ENCODE assay signal across 26 mouse cellular contexts in the genomic region with DNA sequence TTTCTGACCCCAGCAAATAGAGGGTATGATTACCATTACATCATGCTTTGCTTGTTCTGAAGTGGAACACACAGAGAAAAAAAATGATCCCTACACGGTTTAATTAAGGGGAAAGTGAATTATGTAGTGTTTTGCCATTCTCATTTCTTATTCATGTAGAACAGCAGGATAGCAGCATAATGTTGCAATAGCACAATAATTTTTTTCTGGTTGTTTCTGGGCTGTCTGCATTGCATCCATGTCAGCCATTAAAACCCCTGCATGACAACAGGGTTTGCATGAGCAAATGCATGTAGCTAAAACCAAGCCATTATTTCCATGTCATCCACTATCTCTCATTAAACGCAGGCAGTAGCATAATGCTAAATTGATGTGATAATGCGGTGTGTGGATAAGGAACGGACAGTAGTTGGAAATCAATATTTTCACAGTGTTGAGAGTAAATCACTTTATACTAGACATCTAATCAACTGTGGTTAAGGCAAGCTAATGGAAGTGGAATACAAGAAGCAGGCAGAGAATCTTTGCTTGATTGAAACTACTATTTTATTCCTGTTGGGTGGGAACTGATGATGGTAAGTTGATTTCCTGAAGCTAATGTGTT.
DNase-seq lines count a peak whose midpoint lies in the region; ATAC-seq lines count a peak whose summit lies in the region.
"Had no signal": no experiment of that assay in that cellular context is flagged by ENCODE, and none has a peak within 500 bp of the region (broad histone marks: within the 10 kb centered on the region; RNA-seq: fewer than 3 reads in every experiment).

No protein-coding gene starts in this region.

- no peak overlapping the region for H3K4me2 ChIP-seq in forebrain, embryonic 15.5 days (replicated peaks)
- no peak overlapping the region for H3K4me2 ChIP-seq in hindbrain, embryonic 13.5 days
- no peak overlapping the region for H3K4me2 ChIP-seq in hindbrain, embryonic 16.5 days (ENCODE audit: low read length)
- no peak overlapping the region for H3K4me2 ChIP-seq in neural tube, embryonic 14.5 days (ENCODE audit: low read depth, low read length)
- H3K4me2 ChIP-seq: hindbrain, embryonic 15.5 days; intestine, embryonic 15.5 days; limb, embryonic 12.5 days; liver, embryonic 15.5 days; lung, embryonic 14.5 days had no signal

- no peaks in the 10 kb centered on the region for H3K27me3 ChIP-seq in forebrain, embryonic 15.5 days
- no peaks in the 10 kb centered on the region for H3K27me3 ChIP-seq in forebrain, embryonic 10.5 days (ENCODE audit: poor library complexity, severe bottlenecking)
- H3K27me3 ChIP-seq in hindbrain, embryonic 13.5 days = no peaks in the 10 kb centered on the region
- H3K27me3 ChIP-seq in hindbrain, embryonic 16.5 days (replicated peaks; ENCODE audit: control insufficient read depth, insufficient read depth, low read length) = no peaks in the 10 kb centered on the region
- H3K27me3 ChIP-seq in neural tube, embryonic 14.5 days (ENCODE audit: control insufficient read depth, insufficient read depth, low read length) = no peaks in the 10 kb centered on the region
- H3K27me3 ChIP-seq: CH12.LX; hindbrain, embryonic 15.5 days; intestine, embryonic 15.5 days; limb, embryonic 12.5 days; liver, embryonic 15.5 days had no signal

- no peaks in the 10 kb centered on the region for H3K4me1 ChIP-seq in forebrain, embryonic 15.5 days
- no peaks in the 10 kb centered on the region for H3K4me1 ChIP-seq in forebrain, embryonic 10.5 days
- 0 out of 2 replicates have a peak, but pooled peaks cover 3% of the 10 kb centered on the region for H3K4me1 ChIP-seq in hindbrain, embryonic 13.5 days (replicated peaks)
- H3K4me1 ChIP-seq in hindbrain, embryonic 16.5 days (ENCODE audit: control insufficient read depth, insufficient read depth, low read depth, low read length) = no peaks in the 10 kb centered on the region
- no peaks in the 10 kb centered on the region for H3K4me1 ChIP-seq in neural tube, embryonic 14.5 days (ENCODE audit: control insufficient read depth, insufficient read depth, low read length)
- H3K4me1 ChIP-seq: hindbrain, embryonic 15.5 days; intestine, embryonic 15.5 days; limb, embryonic 12.5 days; liver, embryonic 15.5 days had no signal

- 58% methylated on average over 4 of the region's 4 CpGs for WGBS in forebrain, embryonic 15.5 days
- 88% methylated on average over 4 of the region's 4 CpGs for WGBS in forebrain, embryonic 10.5 days
- 53% methylated on average over 4 of the region's 4 CpGs for WGBS in hindbrain, embryonic 13.5 days
- WGBS in hindbrain, embryonic 16.5 days = 49% methylated on average over 4 of the region's 4 CpGs
- 35% methylated on average over 4 of the region's 4 CpGs for WGBS in neural tube, embryonic 14.5 days

- DNase-seq in forebrain, embryonic 10.5 days (ENCODE audit: extremely low spot score, low spot score) = no peak
- DNase-seq in MN1 (ENCODE audit: low spot score) = peak; percentile 21
- DNase-seq in spleen, adult 12 weeks (ENCODE audit: low spot score) = no peak
- DNase-seq: adrenal gland, adult 8-10 months; cerebellum, adult 8-10 months; cerebellum, postnatal 25 days; gastrocnemius, postnatal 14 days; heart, postnatal 14 days; kidney, adult 2 months; kidney, postnatal 36 days; lung, embryonic 14.5 days; lung, postnatal 14 days; right cerebral cortex, postnatal 4 days; thymus, adult 2 months had no signal

- 0 out of 2 replicates have a peak, but pooled peaks have one; percentile 32 for ATAC-seq in forebrain, embryonic 15.5 days (replicated peaks)
- ATAC-seq in hindbrain, embryonic 13.5 days (ENCODE audit: low FRiP score) = peak; percentile 56; the same call in 1 of the 2 replicates
- no peak for ATAC-seq in hindbrain, embryonic 16.5 days
- ATAC-seq in neural tube, embryonic 14.5 days (ENCODE audit: low read depth) = peak; percentile 47
- ATAC-seq: intestine, embryonic 15.5 days had no signal

- H3K4me3 ChIP-seq in forebrain, embryonic 15.5 days = no peak overlapping the region
- no peak overlapping the region for H3K4me3 ChIP-seq in forebrain, embryonic 10.5 days
- H3K4me3 ChIP-seq in hindbrain, embryonic 13.5 days = no peak overlapping the region
- no peak overlapping the region for H3K4me3 ChIP-seq in hindbrain, embryonic 16.5 days (ENCODE audit: low read length)
- H3K4me3 ChIP-seq in neural tube, embryonic 14.5 days (ENCODE audit: low read depth, low read length) = no peak overlapping the region
- H3K4me3 ChIP-seq: hindbrain, embryonic 15.5 days; intestine, embryonic 15.5 days; layer of hippocampus, adult 2 months; left cerebral cortex, adult 2 months; limb, embryonic 12.5 days; liver, embryonic 15.5 days; myocyte had no signal

- H3K9ac ChIP-seq in forebrain, embryonic 15.5 days (replicated peaks) = no peak overlapping the region
- no peak overlapping the region for H3K9ac ChIP-seq in hindbrain, embryonic 13.5 days
- no peak overlapping the region for H3K9ac ChIP-seq in hindbrain, embryonic 16.5 days (ENCODE audit: low read depth, low read length)
- H3K9ac ChIP-seq in neural tube, embryonic 14.5 days (replicated peaks; ENCODE audit: low read depth, low read length) = no peak overlapping the region
- H3K9ac ChIP-seq: hindbrain, embryonic 15.5 days; intestine, embryonic 15.5 days; limb, embryonic 12.5 days; liver, embryonic 15.5 days; lung, embryonic 14.5 days had no signal

- no peaks in the 10 kb centered on the region for H3K9me3 ChIP-seq in forebrain, embryonic 15.5 days
- no peaks in the 10 kb centered on the region for H3K9me3 ChIP-seq in forebrain, embryonic 10.5 days
- H3K9me3 ChIP-seq in hindbrain, embryonic 13.5 days = no peaks in the 10 kb centered on the region
- H3K9me3 ChIP-seq in hindbrain, embryonic 16.5 days (ENCODE audit: control insufficient read depth, low read length) = no peaks in the 10 kb centered on the region
- H3K9me3 ChIP-seq in neural tube, embryonic 14.5 days (ENCODE audit: control insufficient read depth, low read length) = no peaks in the 10 kb centered on the region
- H3K9me3 ChIP-seq: hindbrain, embryonic 15.5 days; intestine, embryonic 15.5 days; limb, embryonic 12.5 days; liver, embryonic 15.5 days had no signal

- no peak overlapping the region for H3K27ac ChIP-seq in forebrain, embryonic 15.5 days (replicated peaks)
- no peak overlapping the region for H3K27ac ChIP-seq in forebrain, embryonic 10.5 days
- peak overlapping the region; percentile 40; the same call in 1 of the 2 replicates for H3K27ac ChIP-seq in hindbrain, embryonic 13.5 days
- no peak overlapping the region for H3K27ac ChIP-seq in hindbrain, embryonic 16.5 days (ENCODE audit: low read depth, low read length)
- no peak overlapping the region for H3K27ac ChIP-seq in neural tube, embryonic 14.5 days (ENCODE audit: low read depth, low read length)
- H3K27ac ChIP-seq: hindbrain, embryonic 15.5 days; intestine, embryonic 15.5 days; layer of hippocampus, adult 2 months; left cerebral cortex, adult 2 months; limb, embryonic 12.5 days; liver, embryonic 15.5 days had no signal

- no peaks in the 10 kb centered on the region for H3K36me3 ChIP-seq in forebrain, embryonic 15.5 days
- H3K36me3 ChIP-seq in forebrain, embryonic 10.5 days (replicated peaks) = no peaks in the 10 kb centered on the region
- 0 out of 2 replicates have a peak, but pooled peaks cover 2% of the 10 kb centered on the region for H3K36me3 ChIP-seq in hindbrain, embryonic 13.5 days
- no peaks in the 10 kb centered on the region for H3K36me3 ChIP-seq in hindbrain, embryonic 16.5 days (ENCODE audit: control insufficient read depth, insufficient read depth, low read length)
- H3K36me3 ChIP-seq in neural tube, embryonic 14.5 days (ENCODE audit: control insufficient read depth, insufficient read depth, low read length) = no peaks in the 10 kb centered on the region
- H3K36me3 ChIP-seq: hindbrain, embryonic 15.5 days; intestine, embryonic 15.5 days; limb, embryonic 12.5 days; liver, embryonic 15.5 days had no signal
